Mouse (Mus musculus) hindbrain, postnatal 0 days (tissue): ENCODE measurements at regions not wholly inside any gene's neighbourhood (a gene's known extent, or its start where the extent isn't known, plus 50 kb on each side); places are given as distances from the start of the nearest gene placed in this dataset.

ENCODE experiments used
- ATAC-seq: fragments of 200-750 bp; cut with Nextera tagmentation; 2 replicates; pipeline ENCODE4 v1.8.0; 2017; ENCODE audit warnings: mild to moderate bottlenecking, moderate TSS enrichment, moderate library complexity
- DNase-seq: peaks from one replicate; pipeline ENCODE4 v3.0.0-alpha.2; 2015; ENCODE audit warnings: low spot score
- H3K27ac ChIP-seq: fragments of 300-500 bp; sonication (generic); 2 replicates; pipeline ENCODE4 v1.5.1; 2014; ENCODE audit warnings: mild to moderate bottlenecking
- H3K27me3 ChIP-seq: fragments of 300-500 bp; sonication (generic); 2 replicates; pipeline ENCODE4 v1.6.1; 2014; ENCODE audit warnings: low read length, mixed read lengths; ENCODE audit not compliant: insufficient read depth
- H3K36me3 ChIP-seq: fragments of 300-500 bp; sonication (generic); 2 replicates; pipeline ENCODE4 v1.6.1; 2014; ENCODE audit warnings: low read length, mixed read lengths; ENCODE audit not compliant: insufficient read depth
- H3K4me1 ChIP-seq: fragments of 300-500 bp; sonication (generic); 2 replicates; pipeline ENCODE4 v1.6.1; 2014; ENCODE audit warnings: antibody characterized with exemption, low read length, mixed read lengths; ENCODE audit not compliant: insufficient read depth
- H3K4me2 ChIP-seq: fragments of 300-500 bp; sonication (generic); 2 replicates; pipeline ENCODE4 v1.6.1; 2014; ENCODE audit warnings: low read depth, mild to moderate bottlenecking, low read length, moderate library complexity, mixed read lengths
- H3K4me3 ChIP-seq: fragments of 300-500 bp; sonication (generic); 2 replicates; pipeline ENCODE4 v1.5.1; 2014; ENCODE audit warnings: low read length
- H3K9ac ChIP-seq: fragments of 300-500 bp; sonication (generic); replicated peaks from 2 replicates; pipeline ENCODE4 v1.6.1; 2014; ENCODE audit warnings: mild to moderate bottlenecking, low read length, moderate library complexity, mixed read lengths
- H3K9me3 ChIP-seq: fragments of 300-500 bp; sonication (generic); 2 replicates; pipeline ENCODE4 v1.6.1; 2016; ENCODE audit warnings: low read length, mixed read lengths
- CTCF ChIP-seq: IDR thresholded peaks from 2 replicates; pipeline ENCODE4 v1.5.1; 2016; ENCODE audit warnings: antibody characterized with exemption, control low read depth, low read depth
- WGBS: fragments of 180-500 bp; shearing (Covaris S2); extraction: QIAGEN DNeasy Blood & Tissue Kit; methylation state at CpG from one replicate; pipeline ENCODE4 v1.1.7; 2014; 5-methylcytosine and 5-hydroxymethylcytosine counted together

DNA sequence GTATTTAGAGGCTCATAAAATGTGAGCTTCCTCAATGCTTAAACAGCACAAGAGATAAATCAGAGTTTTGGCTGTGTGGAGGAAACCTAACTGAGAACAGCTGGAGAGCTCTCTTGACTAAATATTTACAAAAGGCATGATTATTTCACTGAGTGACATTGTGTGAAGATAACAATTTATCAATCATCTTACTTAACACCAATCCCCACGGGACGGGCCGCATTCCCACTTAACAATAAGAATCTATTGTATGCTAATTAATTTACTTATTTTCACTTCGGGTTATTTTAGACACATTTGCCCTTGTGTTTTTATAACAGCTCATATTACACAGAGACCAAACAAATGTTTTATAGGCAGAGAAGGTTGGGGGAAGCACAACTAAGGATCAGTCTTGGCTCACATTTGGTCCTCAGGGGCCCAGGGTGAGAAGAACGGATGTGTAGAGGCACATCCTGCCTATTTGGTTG lies 259.7 kb upstream of the Arid1b start:
- no peak for TF ChIP-seq CTCF
- H3K4me2 ChIP-seq: no peak overlapping the region
- no peak overlapping the region for H3K4me3 ChIP-seq
- no peaks in the 10 kb centered on the region for H3K36me3 ChIP-seq
- no peaks in the 10 kb centered on the region for H3K27me3 ChIP-seq
- H3K4me1 ChIP-seq: peaks cover 5% of the 10 kb centered on the region; the same call in 1 of the 2 replicates
- no peak overlapping the region for H3K9ac ChIP-seq
- 77% methylated on average over 5 of the region's 5 CpGs for WGBS
- H3K9me3 ChIP-seq: no peaks in the 10 kb centered on the region
- ATAC-seq: no peak
- DNase-seq: no peak
- no peak overlapping the region for H3K27ac ChIP-seq

GRCm38 (mm10) chr17:4735185-4735584 lies 258.9 kb upstream of the Arid1b start:
- ATAC-seq: no peak
- H3K4me2 ChIP-seq: no peak overlapping the region
- peaks cover 5% of the 10 kb centered on the region; the same call in 1 of the 2 replicates for H3K4me1 ChIP-seq
- H3K27me3 ChIP-seq: no peaks in the 10 kb centered on the region
- WGBS: 70% methylated on average over 1 of the region's 1 CpGs
- no peak overlapping the region for H3K27ac ChIP-seq
- no peak for TF ChIP-seq CTCF
- no peaks in the 10 kb centered on the region for H3K9me3 ChIP-seq
- H3K9ac ChIP-seq: no peak overlapping the region
- H3K4me3 ChIP-seq: no peak overlapping the region
- no peaks in the 10 kb centered on the region for H3K36me3 ChIP-seq
- DNase-seq: no peak

DNA sequence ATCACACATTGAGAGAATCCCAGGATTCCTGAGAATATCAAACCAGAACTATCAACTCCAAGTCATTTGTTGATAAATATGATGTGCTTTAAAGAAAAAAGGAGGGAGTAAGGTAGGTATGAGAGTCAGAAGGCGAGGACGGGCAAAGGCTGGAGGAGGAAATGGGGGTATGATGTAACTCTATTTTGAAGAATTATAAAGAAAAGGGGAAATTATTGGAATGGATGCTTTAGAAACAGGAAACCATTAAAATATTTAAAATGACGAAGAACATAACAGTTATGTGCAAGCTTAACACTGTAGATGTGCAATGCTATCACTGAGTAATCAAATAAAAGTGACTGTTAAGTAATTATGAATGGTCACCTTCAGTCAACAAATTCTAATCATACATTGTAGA lies 257.4 kb upstream of the Arid1b start:
- Histone ChIP-seq H3K4me3 (no peak overlapping the region), H3K36me3 (no peaks in the 10 kb centered on the region), H3K27me3 (no peaks in the 10 kb centered on the region), H3K9me3 (no peaks in the 10 kb centered on the region), H3K4me1 (peaks cover 10% of the 10 kb centered on the region), H3K4me2 (no peak overlapping the region), H3K27ac (no peak overlapping the region), H3K9ac (no peak overlapping the region)
- no peak for TF ChIP-seq CTCF
- WGBS: 91% methylated on average over 3 of the region's 3 CpGs
- DNase-seq (no peak), ATAC-seq (no peak)

DNA sequence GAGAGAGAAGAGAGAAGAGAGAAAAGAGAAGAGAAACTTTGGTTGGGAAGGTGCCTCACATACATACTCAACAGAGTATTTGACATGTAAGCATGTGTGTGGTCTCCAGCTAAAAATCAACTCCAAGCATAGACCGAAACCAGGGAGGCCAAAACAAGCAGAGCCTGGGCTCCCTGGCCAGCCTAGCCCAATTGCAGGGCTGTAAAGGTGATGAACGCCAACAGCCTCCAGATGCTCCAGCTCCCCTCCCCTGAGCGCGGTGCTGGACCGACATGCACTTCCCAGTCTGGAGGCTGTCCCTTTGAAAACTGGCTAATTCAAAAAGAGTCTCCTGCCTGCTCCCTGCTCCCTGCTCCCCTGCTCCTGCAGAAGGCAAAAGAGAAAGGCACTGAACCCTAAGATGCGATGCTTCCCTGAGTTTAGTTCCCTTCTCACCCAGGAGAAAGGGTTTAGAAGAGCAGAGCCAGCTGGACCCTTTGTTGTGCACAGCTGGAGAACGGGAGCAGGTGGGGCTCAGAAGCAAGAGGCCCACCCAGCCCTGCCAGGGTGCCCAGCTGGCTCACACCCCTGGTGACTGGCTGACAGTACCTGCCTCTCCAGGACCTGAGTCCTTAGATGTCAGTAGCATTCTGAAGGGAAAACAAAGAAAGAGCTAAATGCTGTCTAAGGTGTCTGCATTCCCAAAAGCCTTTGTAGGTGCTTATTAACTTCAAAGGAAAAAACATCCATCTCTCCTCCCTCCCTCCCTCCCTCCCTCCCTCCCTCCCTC lies 255.2 kb upstream of the Arid1b start:
- Histone ChIP-seq H3K4me3 (no peak overlapping the region), H3K4me1 (peaks cover 10% of the 10 kb centered on the region), H3K27me3 (no peaks in the 10 kb centered on the region), H3K36me3 (no peaks in the 10 kb centered on the region), H3K27ac (no peak overlapping the region), H3K9me3 (no peaks in the 10 kb centered on the region), H3K9ac (no peak overlapping the region), H3K4me2 (no peak overlapping the region)
- no peak for TF ChIP-seq CTCF
- ATAC-seq: no peak
- no peak for DNase-seq
- WGBS: 15% methylated on average over 7 of the region's 7 CpGs

GRCm38 (mm10) chr17:4740784-4741183 lies 253.3 kb upstream of the Arid1b start:
- Histone ChIP-seq H3K27ac (no peak overlapping the region), H3K4me1 (peaks cover 10% of the 10 kb centered on the region), H3K27me3 (no peaks in the 10 kb centered on the region), H3K9me3 (no peaks in the 10 kb centered on the region), H3K4me2 (no peak overlapping the region), H3K4me3 (no peak overlapping the region), H3K36me3 (no peaks in the 10 kb centered on the region), H3K9ac (no peak overlapping the region)
- 33% methylated on average over 5 of the region's 5 CpGs for WGBS
- TF ChIP-seq CTCF: no peak
- ATAC-seq (0 out of 2 replicates have a peak, but pooled peaks have one; percentile 56), DNase-seq (peak; percentile 61)

DNA sequence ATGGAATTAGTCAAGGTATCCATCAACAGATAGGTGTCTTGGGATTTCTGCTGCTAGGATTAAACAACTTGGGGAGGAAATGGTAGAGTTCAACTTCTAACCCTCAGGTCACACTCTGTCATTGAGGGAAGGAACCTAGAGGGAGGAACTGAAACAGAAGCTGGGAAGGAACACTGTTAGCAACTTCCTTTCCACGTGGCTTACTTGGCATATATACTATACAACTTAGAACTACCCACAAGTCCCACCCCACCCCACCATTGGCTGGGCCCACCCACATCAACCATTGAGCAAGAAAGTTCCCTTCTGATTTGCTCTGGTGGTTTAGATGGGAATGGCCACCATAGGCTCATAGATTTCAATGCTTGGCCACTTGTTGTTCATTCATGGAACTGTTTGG lies 251.8 kb upstream of the Arid1b start:
- H3K4me2 ChIP-seq: no peak overlapping the region
- TF ChIP-seq CTCF: no peak
- no peak overlapping the region for H3K9ac ChIP-seq
- peaks cover 10% of the 10 kb centered on the region for H3K4me1 ChIP-seq
- DNase-seq (no peak), ATAC-seq (no peak)
- no peaks in the 10 kb centered on the region for H3K27me3 ChIP-seq
- H3K4me3 ChIP-seq: no peak overlapping the region
- H3K36me3 ChIP-seq: no peaks in the 10 kb centered on the region
- WGBS: 85% methylated on average over 1 of the region's 1 CpGs
- no peaks in the 10 kb centered on the region for H3K9me3 ChIP-seq
- H3K27ac ChIP-seq: no peak overlapping the region

DNA sequence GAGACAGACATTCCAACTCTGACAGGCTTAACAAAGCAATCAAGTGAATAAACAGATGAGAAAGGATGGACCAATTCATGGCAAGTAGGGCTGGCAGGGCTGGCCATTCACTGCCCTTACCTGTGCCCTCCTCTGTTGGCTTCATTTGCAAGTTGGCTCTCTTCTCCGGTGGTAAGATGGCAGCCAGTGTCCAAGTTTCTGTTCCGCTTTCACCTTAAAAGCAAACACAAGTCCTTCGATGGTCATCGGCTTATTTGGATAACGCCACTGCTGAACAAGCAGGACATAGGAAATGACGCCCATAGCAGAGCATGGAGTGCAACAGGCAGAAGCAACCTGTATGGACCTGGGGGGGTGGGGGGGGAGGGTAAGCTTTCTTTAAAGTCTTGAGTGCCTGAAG lies 231.2 kb upstream of the Arid1b start:
- H3K4me1 ChIP-seq: no peaks in the 10 kb centered on the region

More for the DNA sequence above, 231.2 kb upstream of the Arid1b start:
- Histone ChIP-seq H3K36me3 (no peaks in the 10 kb centered on the region), H3K4me3 (no peak overlapping the region), H3K27me3 (no peaks in the 10 kb centered on the region), H3K9me3 (no peaks in the 10 kb centered on the region), H3K9ac (no peak overlapping the region), H3K27ac (no peak overlapping the region), H3K4me2 (no peak overlapping the region)
- no peak for DNase-seq
- 94% methylated on average over 6 of the region's 6 CpGs for WGBS
- no peak for ATAC-seq
- no peak for TF ChIP-seq CTCF
